Mouse (Mus musculus) hindbrain, embryonic 16.5 days (tissue): Measurements from ENCODE around the gene Camta1. TPM values are rescaled to one million over a fixed set of nuclear protein-coding genes. Genes with fewer than 3 reads are reported as not detected.

Experiments used
- ATAC-seq: fragments of 200-750 bp; cut with Nextera tagmentation; 2 replicates; pipeline ENCODE4 v1.8.0; 2017; ENCODE audit warnings: moderate TSS enrichment, moderate library complexity
- H3K27ac ChIP-seq: fragments of 300-500 bp; sonication (generic); 2 replicates; pipeline ENCODE4 v1.5.1; 2014; ENCODE audit warnings: low read depth, mild to moderate bottlenecking, control low read depth, low read length, moderate library complexity
- H3K27me3 ChIP-seq: fragments of 300-500 bp; sonication (generic); replicated peaks from 2 replicates; pipeline ENCODE4 v1.6.1; 2014; ENCODE audit warnings: low read length; ENCODE audit not compliant: control insufficient read depth, insufficient read depth
- H3K36me3 ChIP-seq: fragments of 300-500 bp; sonication (generic); 2 replicates; pipeline ENCODE4 v1.6.1; 2014; ENCODE audit warnings: mild to moderate bottlenecking, low read length, moderate library complexity, mixed read lengths; ENCODE audit not compliant: control insufficient read depth, insufficient read depth
- H3K4me1 ChIP-seq: fragments of 300-500 bp; sonication (generic); 2 replicates; pipeline ENCODE4 v1.6.1; 2014; ENCODE audit warnings: low read depth, low read length; ENCODE audit not compliant: control insufficient read depth, insufficient read depth
- H3K4me2 ChIP-seq: fragments of 300-500 bp; sonication (generic); 2 replicates; pipeline ENCODE4 v1.6.1; 2014; ENCODE audit warnings: mild to moderate bottlenecking, low read length, control low read depth, moderate library complexity
- H3K4me3 ChIP-seq: fragments of 300-500 bp; sonication (generic); 2 replicates; pipeline ENCODE4 v1.5.1; 2014; ENCODE audit warnings: mild to moderate bottlenecking, low read length, control low read depth, moderate library complexity
- H3K9ac ChIP-seq: fragments of 300-500 bp; sonication (generic); 2 replicates; pipeline ENCODE4 v1.6.1; 2014; ENCODE audit warnings: low read depth, mild to moderate bottlenecking, control low read depth, low read length, moderate library complexity
- H3K9me3 ChIP-seq: fragments of 300-500 bp; sonication (generic); 2 replicates; pipeline ENCODE4 v1.6.1; 2014; ENCODE audit warnings: mild to moderate bottlenecking, low read length, moderate library complexity; ENCODE audit not compliant: control insufficient read depth
- WGBS: fragments of 180-500 bp; shearing (Covaris S2); extraction: QIAGEN DNeasy Blood & Tissue Kit; methylation state at CpG from one replicate; pipeline ENCODE4 v1.1.7; 2014; 5-methylcytosine and 5-hydroxymethylcytosine counted together
- polyA plus RNA-seq: library from polyadenylated mRNA; unstranded; fragments of >200 nt; fragmentation: Nextera tagmentation; extraction: Ambion mirVana; gene quantifications from 2 replicates; pipeline ENCODE4 v1.2.1, GENCODE M21; 2015

Gene Camta1
- polyA plus RNA-seq, 1 experiment from 2014 or later: 153 TPM

- Histone ChIP-seq H3K4me3 (no peak overlapping the region), H3K27me3 (no peaks in the 10 kb centered on the region), H3K36me3 (no peaks in the 10 kb centered on the region), H3K9me3 (no peaks in the 10 kb centered on the region), H3K4me2 (no peak overlapping the region), H3K9ac (no peak overlapping the region), H3K27ac (no peak overlapping the region), H3K4me1 (no peaks in the 10 kb centered on the region)
- no peak for ATAC-seq
- WGBS: 73% methylated on average over 11 of the region's 12 CpGs
Measured at GRCm38 (mm10) chr4:151372855-151373566, 488.7 kb downstream of the Camta1 start.

- Histone ChIP-seq H3K4me1 (peaks cover 8% of the 10 kb centered on the region), H3K4me3 (no peak overlapping the region), H3K36me3 (no peaks in the 10 kb centered on the region), H3K27ac (peak overlapping the region; percentile 58; the same call in 1 of the 2 replicates), H3K9ac (no peak overlapping the region), H3K4me2 (no peak overlapping the region), H3K9me3 (no peaks in the 10 kb centered on the region), H3K27me3 (no peaks in the 10 kb centered on the region)
- peak; percentile 61; the same call in 1 of the 2 replicates for ATAC-seq
- 45% methylated on average over 14 of the region's 14 CpGs for WGBS
Measured at GRCm38 (mm10) chr4:151366941-151367545, 494.6 kb downstream of the Camta1 start.

- Histone ChIP-seq H3K36me3 (no peaks in the 10 kb centered on the region), H3K4me1 (peaks cover 16% of the 10 kb centered on the region), H3K27ac (peak overlapping the region; percentile 42; the same call in 1 of the 2 replicates), H3K27me3 (no peaks in the 10 kb centered on the region), H3K4me3 (no peak overlapping the region), H3K9ac (no peak overlapping the region), H3K9me3 (no peaks in the 10 kb centered on the region), H3K4me2 (no peak overlapping the region)
- 0 out of 2 replicates have a peak, but pooled peaks have one; percentile 25 for ATAC-seq
- WGBS: 40% methylated on average over 20 of the region's 20 CpGs
Measured at GRCm38 (mm10) chr4:151360976-151361673, 500.6 kb downstream of the Camta1 start.

- H3K36me3 ChIP-seq: no peaks in the 10 kb centered on the region
- ATAC-seq: peak; percentile 62
- peaks cover 20% of the 10 kb centered on the region for H3K4me1 ChIP-seq
- no peak overlapping the region for H3K4me2 ChIP-seq
- H3K4me3 ChIP-seq: no peak overlapping the region
- H3K27me3 ChIP-seq: no peaks in the 10 kb centered on the region
- WGBS: 24% methylated on average over 12 of the region's 12 CpGs
- peak overlapping the region; percentile 49 for H3K9ac ChIP-seq
- H3K27ac ChIP-seq: peak overlapping the region; percentile 81
- H3K9me3 ChIP-seq: no peaks in the 10 kb centered on the region
Measured at GRCm38 (mm10) chr4:151355505-151355904, 506.2 kb downstream of the Camta1 start.

GRCm38 (mm10) chr4:151352791-151353190 lies 508.9 kb downstream of the Camta1 start:
- Histone ChIP-seq H3K9ac (no peak overlapping the region), H3K27me3 (no peaks in the 10 kb centered on the region), H3K4me1 (peaks cover 20% of the 10 kb centered on the region), H3K36me3 (no peaks in the 10 kb centered on the region), H3K9me3 (no peaks in the 10 kb centered on the region), H3K4me2 (no peak overlapping the region), H3K27ac (no peak overlapping the region), H3K4me3 (no peak overlapping the region)
- 81% methylated on average over 2 of the region's 2 CpGs for WGBS
- no peak for ATAC-seq

- no peaks in the 10 kb centered on the region for H3K9me3 ChIP-seq
- no peak overlapping the region for H3K4me2 ChIP-seq
- no peaks in the 10 kb centered on the region for H3K36me3 ChIP-seq
- no peak overlapping the region for H3K4me3 ChIP-seq
- H3K27me3 ChIP-seq: no peaks in the 10 kb centered on the region
- H3K9ac ChIP-seq: no peak overlapping the region
- no peak for ATAC-seq
- WGBS: 79% methylated on average over 4 of the region's 4 CpGs
- peaks cover 20% of the 10 kb centered on the region for H3K4me1 ChIP-seq
- H3K27ac ChIP-seq: no peak overlapping the region
Measured at GRCm38 (mm10) chr4:151352249-151352648, 509.4 kb downstream of the Camta1 start.

- Histone ChIP-seq H3K4me2 (no peak overlapping the region; the same call in 1 of the 2 replicates), H3K9me3 (no peaks in the 10 kb centered on the region), H3K4me3 (no peak overlapping the region), H3K27me3 (no peaks in the 10 kb centered on the region), H3K27ac (no peak overlapping the region), H3K36me3 (no peaks in the 10 kb centered on the region), H3K4me1 (peaks cover 20% of the 10 kb centered on the region), H3K9ac (no peak overlapping the region)
- WGBS: 61% methylated on average over 12 of the region's 12 CpGs
- peak; percentile 40; the same call in 1 of the 2 replicates for ATAC-seq
Measured at GRCm38 (mm10) chr4:151351757-151352156, 509.9 kb downstream of the Camta1 start.

- H3K27ac ChIP-seq: no peak overlapping the region
- ATAC-seq: no peak
Measured at GRCm38 (mm10) chr4:151347620-151348019, 514.1 kb downstream of the Camta1 start.

GRCm38 (mm10) chr4:151346673-151347072 lies 515.0 kb downstream of the Camta1 start:
- no peak overlapping the region for H3K4me3 ChIP-seq
- no peak for ATAC-seq
- H3K27ac ChIP-seq: no peak overlapping the region; the same call in 1 of the 2 replicates
- H3K4me2 ChIP-seq: no peak overlapping the region
- H3K9ac ChIP-seq: no peak overlapping the region; the same call in 1 of the 2 replicates
- H3K9me3 ChIP-seq: no peaks in the 10 kb centered on the region; the same call in 1 of the 2 replicates
- no peaks in the 10 kb centered on the region for H3K36me3 ChIP-seq
- 0 out of 2 replicates have a peak, but pooled peaks cover 3% of the 10 kb centered on the region for H3K4me1 ChIP-seq
- 63% methylated on average over 12 of the region's 12 CpGs for WGBS
- no peaks in the 10 kb centered on the region for H3K27me3 ChIP-seq

More at GRCm38 (mm10) chr4:151347620-151348019, 514.1 kb downstream of the Camta1 start:
- Histone ChIP-seq H3K9me3 (no peaks in the 10 kb centered on the region; the same call in 1 of the 2 replicates), H3K4me1 (0 out of 2 replicates have a peak, but pooled peaks cover 3% of the 10 kb centered on the region), H3K4me2 (no peak overlapping the region), H3K9ac (no peak overlapping the region), H3K27me3 (no peaks in the 10 kb centered on the region), H3K4me3 (no peak overlapping the region), H3K36me3 (no peaks in the 10 kb centered on the region)
- 97% methylated on average over 6 of the region's 6 CpGs for WGBS
